Mouse (Mus musculus) cortical plate, adult 2 months (tissue): ENCODE results near the gene Txlna.

Experiments used
- CTCF ChIP-seq: fragments of 200-500 bp; IDR thresholded peaks from 2 replicates; pipeline ENCODE4 v1.5.1; 2011; ENCODE audit warnings: mild to moderate bottlenecking, control low read depth, low read length; ENCODE audit not compliant: insufficient read depth; ENCODE audit errors: extremely low read depth
- POLR2A ChIP-seq: fragments of 200-500 bp; IDR thresholded peaks from 2 replicates; pipeline ENCODE4 v1.6.1; 2011; ENCODE audit warnings: mild to moderate bottlenecking, low read length, control low read depth; ENCODE audit not compliant: insufficient read depth; ENCODE audit errors: extremely low read depth

DNA sequence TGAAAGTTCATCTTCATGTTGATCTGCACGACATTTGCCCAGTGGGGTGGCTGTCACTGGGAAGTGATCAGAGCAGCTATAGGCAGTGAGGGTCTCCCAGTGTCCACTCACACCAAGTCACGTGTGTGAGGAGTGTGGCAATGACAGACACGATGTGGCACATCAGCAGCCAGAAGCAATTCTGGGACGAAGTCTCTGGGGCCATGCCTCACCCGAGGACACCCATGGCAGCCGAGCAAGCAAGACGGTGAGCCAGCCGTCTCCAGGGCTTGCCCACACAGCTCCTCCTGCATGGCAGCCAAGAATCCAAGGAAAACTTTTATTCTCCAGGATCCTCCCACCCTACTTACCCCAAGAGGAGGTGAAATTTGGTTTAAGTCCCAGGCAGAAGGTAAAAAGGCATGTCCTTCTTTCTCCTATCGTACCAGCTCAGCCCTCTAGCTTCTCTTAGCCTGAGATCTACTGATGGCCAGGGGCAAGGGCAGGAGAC lies 25.0 kb downstream of the Txlna start:
- TF ChIP-seq CTCF (no peak), POLR2A (0 out of 2 replicates have a peak, but pooled peaks have one; percentile 16)
